Mouse (Mus musculus) heart, adult 8-10 months (tissue): Measurements from ENCODE around the gene Muc4. TPM values are rescaled to one million over a fixed set of nuclear protein-coding genes. Genes with fewer than 3 reads are reported as not detected.

Experiments used
- total RNA-seq, 4 experiments: library from RNA; stranded (reverse); gene quantifications; 2 replicates each; pipeline ENCODE4 v1.2.4; 2022

The Muc4 gene
- total RNA-seq, 4 experiments from 2014 or later, result 0.29 to 0.50 (median 0.35) TPM

Other genes with a start within 250 kb of the Muc4 start
- gene Slc51a, start 248.0 kb upstream of the Muc4 start, total RNA-seq, result under 1 TPM; 0.19 to 0.40 (median 0.25) TPM
- gene Zdhhc19, start 239.6 kb upstream of the Muc4 start, total RNA-seq, result not detected
- 10 to 100 TPM; 21.4 to 53.5 (median 38.0) TPM for gene Tfrc, start 127.0 kb upstream of the Muc4 start, total RNA-seq
- gene Tnk2, start 92.0 kb upstream of the Muc4 start, total RNA-seq, result 10 to 100 TPM; 18.6 to 22.6 (median 21.4) TPM
- gene Muc20, start 61.5 kb downstream of the Muc4 start, total RNA-seq, result under 1 TPM; 0.33 to 0.79 (median 0.47) TPM
- gene Smbd1, start 74.6 kb downstream of the Muc4 start, total RNA-seq, result not detected
- 100 to 1,000 TPM in 3 of 4 experiments, 10 to 100 TPM in 1; 94.2 to 123 (median 109) TPM for gene Fyttd1, start 141.6 kb downstream of the Muc4 start, total RNA-seq
- 10 to 100 TPM; 30.7 to 37.0 (median 34.2) TPM for gene Rubcn, start 141.9 kb downstream of the Muc4 start, total RNA-seq
- gene Lrch3, start 178.2 kb downstream of the Muc4 start, total RNA-seq, result 10 to 100 TPM; 21.5 to 26.3 (median 22.7) TPM